In the genomic region with DNA sequence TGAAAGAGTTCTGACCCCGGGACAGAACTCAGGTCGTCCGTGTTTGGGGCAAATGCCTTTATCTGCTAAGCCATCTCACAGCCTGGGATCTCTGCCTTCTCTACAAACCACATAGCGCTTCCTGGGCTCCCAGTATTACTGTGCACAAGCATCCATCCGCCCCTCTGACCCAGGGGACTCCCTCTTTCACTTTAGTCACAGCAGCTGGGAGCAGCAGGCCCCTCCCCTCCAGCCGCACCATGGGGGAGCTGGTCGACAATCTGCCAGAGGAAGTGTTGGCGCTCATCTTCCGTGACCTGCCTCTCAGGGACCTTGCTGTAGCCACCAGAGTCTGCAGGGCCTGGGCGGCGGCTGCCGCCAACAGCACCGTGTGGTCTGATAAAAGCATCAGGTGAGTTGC, we compare ENCODE assay signal across 16 mouse cellular contexts. TPM values are rescaled to one million over a fixed set of nuclear protein-coding genes. Genes with fewer than 3 reads are reported as not detected.
DNase-seq lines count a peak whose midpoint lies in the region; ATAC-seq and TF ChIP-seq lines count a peak whose summit lies in the region.
"Had no signal": no experiment of that assay in that cellular context is flagged by ENCODE, and none has a peak within 500 bp of the region (broad histone marks: within the 10 kb centered on the region; RNA-seq: fewer than 3 reads in every experiment).

No protein-coding gene starts in this region.

- H3K9ac ChIP-seq in midbrain, embryonic 14.5 days (replicated peaks; ENCODE audit: low read length): no peak overlapping the region
- H3K9ac ChIP-seq in limb, embryonic 11.5 days (ENCODE audit: low read length): no peak overlapping the region
- H3K9ac ChIP-seq: hindbrain, embryonic 13.5 days had no signal

- peaks cover 100% of the 10 kb centered on the region for H3K27me3 ChIP-seq in midbrain, embryonic 10.5 days (ENCODE audit: low read depth, poor library complexity, severe bottlenecking)
- peaks cover 97% of the 10 kb centered on the region for H3K27me3 ChIP-seq in midbrain, embryonic 14.5 days (ENCODE audit: control insufficient read depth, insufficient read depth, low read length)
- peaks cover 94% of the 10 kb centered on the region for H3K27me3 ChIP-seq in E14TG2a.4 (ENCODE audit: insufficient read depth, low read length)
- H3K27me3 ChIP-seq in limb, embryonic 11.5 days (ENCODE audit: control insufficient read depth, insufficient read depth, low read length): peaks cover 71% of the 10 kb centered on the region

- no peak for DNase-seq in midbrain, embryonic 10.5 days (ENCODE audit: low spot score)
- DNase-seq in midbrain, embryonic 14.5 days: no peak
- no peak for DNase-seq in limb, embryonic 11.5 days (ENCODE audit: low spot score)
- peak; percentile 32 to 56 for DNase-seq in thymus, postnatal 36 days
- no peak for DNase-seq in kidney, adult 18-20 months
- DNase-seq in gastrocnemius, adult 18-20 months (ENCODE audit: low spot score): no peak
- DNase-seq: adrenal gland, adult 8-10 months; gastrocnemius, postnatal 10 days; lung, postnatal 14 days; right cerebral cortex, postnatal 14 days had no signal

- TF ChIP-seq CTCF in E14TG2a.4 (conservative IDR thresholded peaks at IDR 0.05; ENCODE audit: low read length): no peak

- peaks cover 7% of the 10 kb centered on the region for H3K9me3 ChIP-seq in midbrain, embryonic 10.5 days (replicated peaks)
- H3K9me3 ChIP-seq in midbrain, embryonic 14.5 days (ENCODE audit: control insufficient read depth, low read length): no peaks in the 10 kb centered on the region
- H3K9me3 ChIP-seq in E14TG2a.4 (ENCODE audit: low read length): no peaks in the 10 kb centered on the region
- peaks cover 3% of the 10 kb centered on the region; the same call in 1 of the 2 replicates for H3K9me3 ChIP-seq in limb, embryonic 11.5 days (ENCODE audit: control insufficient read depth, low read length)

- peaks cover 48% of the 10 kb centered on the region for H3K4me1 ChIP-seq in midbrain, embryonic 10.5 days
- H3K4me1 ChIP-seq in midbrain, embryonic 14.5 days (ENCODE audit: control insufficient read depth, insufficient read depth, low read length): peaks cover 14% of the 10 kb centered on the region
- H3K4me1 ChIP-seq in E14TG2a.4 (replicated peaks; ENCODE audit: low read depth, low read length): peaks cover 80% of the 10 kb centered on the region
- H3K4me1 ChIP-seq in limb, embryonic 11.5 days (ENCODE audit: control insufficient read depth, insufficient read depth, low read length): peaks cover 24% of the 10 kb centered on the region

- ATAC-seq in midbrain, embryonic 14.5 days (ENCODE audit: low FRiP score, low TSS enrichment): no peak
- ATAC-seq in limb, embryonic 11.5 days (ENCODE audit: insufficient number of reproducible peaks, low FRiP score, low TSS enrichment, low read depth): no peak
- ATAC-seq: midbrain, embryonic 16.5 days had no signal

- H3K4me2 ChIP-seq in midbrain, embryonic 14.5 days (ENCODE audit: low read length): no peak overlapping the region
- H3K4me2 ChIP-seq in limb, embryonic 11.5 days (ENCODE audit: low read depth, severe bottlenecking): peak overlapping the region; percentile 7; the same call in 1 of the 2 replicates
- H3K4me2 ChIP-seq: hindbrain, embryonic 13.5 days; liver, embryonic 11.5 days had no signal

- H3K4me3 ChIP-seq in midbrain, embryonic 10.5 days: peak overlapping the region; percentile 20; the same call in 1 of the 2 replicates
- H3K4me3 ChIP-seq in midbrain, embryonic 14.5 days (replicated peaks; ENCODE audit: low read depth, low read length): no peak overlapping the region
- 0 out of 2 replicates have a peak overlapping the region, but pooled peaks have one; percentile 10 for H3K4me3 ChIP-seq in E14TG2a.4 (replicated peaks; ENCODE audit: low read length)
- H3K4me3 ChIP-seq in limb, embryonic 11.5 days (ENCODE audit: low read depth, low read length): no peak overlapping the region
- H3K4me3 ChIP-seq: hindbrain, embryonic 13.5 days; left cerebral cortex, adult 2 months had no signal

- H3K36me3 ChIP-seq in midbrain, embryonic 10.5 days: no peaks in the 10 kb centered on the region
- H3K36me3 ChIP-seq in midbrain, embryonic 14.5 days (ENCODE audit: control insufficient read depth, insufficient read depth, low read length): no peaks in the 10 kb centered on the region
- H3K36me3 ChIP-seq in E14TG2a.4 (ENCODE audit: insufficient read depth, low read length): no peaks in the 10 kb centered on the region
- H3K36me3 ChIP-seq in limb, embryonic 11.5 days (ENCODE audit: control insufficient read depth, insufficient read depth, low read length): no peaks in the 10 kb centered on the region; the same call in 1 of the 2 replicates
- H3K36me3 ChIP-seq: hindbrain, embryonic 13.5 days had no signal

- WGBS in midbrain, embryonic 10.5 days: 9% methylated on average over 13 of the region's 13 CpGs
- WGBS in midbrain, embryonic 14.5 days: 5% methylated on average over 13 of the region's 13 CpGs
- WGBS in limb, embryonic 11.5 days: 13% methylated on average over 13 of the region's 13 CpGs

- no peak overlapping the region for H3K27ac ChIP-seq in midbrain, embryonic 10.5 days (replicated peaks)
- H3K27ac ChIP-seq in midbrain, embryonic 14.5 days (replicated peaks; ENCODE audit: low read depth, low read length): no peak overlapping the region
- H3K27ac ChIP-seq in limb, embryonic 11.5 days (replicated peaks; ENCODE audit: low read depth, low read length): no peak overlapping the region
- H3K27ac ChIP-seq: hindbrain, embryonic 13.5 days; kidney, postnatal 0 days; left cerebral cortex, adult 2 months had no signal

RNA-seq across cellular contexts. Expression of gene Fbxl8, which starts 2.3 kb away (rescaled TPM):
- 0.64 and 0.72 TPM in 2 replicates for polyA plus RNA-seq in midbrain, embryonic 10.5 days (2016; fragmentation: Nextera tagmentation; extraction: Ambion mirVana)
- polyA plus RNA-seq in midbrain, embryonic 14.5 days (2014; fragmentation: Nextera tagmentation; extraction: Ambion mirVana): 0.72 and 0.96 TPM in 2 replicates
- polyA plus RNA-seq in limb, embryonic 11.5 days (2014; fragmentation: Nextera tagmentation; extraction: Ambion mirVana): 1.2 and 1.3 TPM in 2 replicates
- total RNA-seq in gastrocnemius, adult 18-20 months (2021): under 1 TPM; 0.55 to 0.71 TPM

RNA-seq across cellular contexts. Expression of gene Tradd, which starts 2.4 kb away (rescaled TPM):
- 13.6 and 14.6 TPM in 2 replicates for polyA plus RNA-seq in midbrain, embryonic 10.5 days (2016; fragmentation: Nextera tagmentation; extraction: Ambion mirVana)
- 13.5 and 15.0 TPM in 2 replicates for polyA plus RNA-seq in midbrain, embryonic 14.5 days (2014; fragmentation: Nextera tagmentation; extraction: Ambion mirVana)
- polyA plus RNA-seq in limb, embryonic 11.5 days (2014; fragmentation: Nextera tagmentation; extraction: Ambion mirVana): 11.1 and 13.6 TPM in 2 replicates
- 1 to 10 TPM; 2.8 to 3.3 TPM for total RNA-seq in gastrocnemius, adult 18-20 months (2021)

RNA-seq across cellular contexts. Expression of gene Hsf4, which starts 2.8 kb away (rescaled TPM):
- polyA plus RNA-seq in midbrain, embryonic 10.5 days (2016; fragmentation: Nextera tagmentation; extraction: Ambion mirVana): 0.10 TPM in 1 of 2 replicates, not detected in the other
- 0.14 and 0.35 TPM in 2 replicates for polyA plus RNA-seq in midbrain, embryonic 14.5 days (2014; fragmentation: Nextera tagmentation; extraction: Ambion mirVana)
- polyA plus RNA-seq in limb, embryonic 11.5 days (2014; fragmentation: Nextera tagmentation; extraction: Ambion mirVana): not detected in 2 replicates
- total RNA-seq in gastrocnemius, adult 18-20 months (2021): 10 to 100 TPM in 1 of 2 experiments, 1 to 10 TPM in 1; 9.8 to 11.1 TPM
- polyA plus RNA-seq: liver, embryonic 11.5 days had no signal

RNA-seq across cellular contexts. Expression of gene Nol3, which starts 9.2 kb away (rescaled TPM):
- polyA plus RNA-seq in midbrain, embryonic 10.5 days (2016; fragmentation: Nextera tagmentation; extraction: Ambion mirVana): 1.4 and 2.3 TPM in 2 replicates
- polyA plus RNA-seq in midbrain, embryonic 14.5 days (2014; fragmentation: Nextera tagmentation; extraction: Ambion mirVana): 3.0 and 4.2 TPM in 2 replicates
- polyA plus RNA-seq in limb, embryonic 11.5 days (2014; fragmentation: Nextera tagmentation; extraction: Ambion mirVana): 1.0 and 1.2 TPM in 2 replicates
- 10 to 100 TPM; 32.7 to 38.9 TPM for total RNA-seq in gastrocnemius, adult 18-20 months (2021)

RNA-seq across cellular contexts. Expression of gene B3gnt9, which starts 11.8 kb away (rescaled TPM):
- polyA plus RNA-seq in midbrain, embryonic 10.5 days (2016; fragmentation: Nextera tagmentation; extraction: Ambion mirVana): 2.4 and 4.2 TPM in 2 replicates
- polyA plus RNA-seq in midbrain, embryonic 14.5 days (2014; fragmentation: Nextera tagmentation; extraction: Ambion mirVana): 3.2 and 5.6 TPM in 2 replicates
- 2.4 and 3.4 TPM in 2 replicates for polyA plus RNA-seq in limb, embryonic 11.5 days (2014; fragmentation: Nextera tagmentation; extraction: Ambion mirVana)
- 1 to 10 TPM; 1.3 to 1.9 TPM for total RNA-seq in gastrocnemius, adult 18-20 months (2021)

Comparison
In these comparisons a context has a peak if more than half of its experiments do, and no peak if none do; other contexts are left out.
1. H3K4me3 ChIP-seq: peak in midbrain, embryonic 10.5 days (single experiment) and E14TG2a.4 (single experiment); none in midbrain, embryonic 14.5 days (single experiment) and limb, embryonic 11.5 days (single experiment).
2. DNase-seq: peak in thymus, postnatal 36 days (2 of 2); none in midbrain, embryonic 10.5 days (single experiment), midbrain, embryonic 14.5 days (single experiment), limb, embryonic 11.5 days (single experiment), kidney, adult 18-20 months (single experiment) and gastrocnemius, adult 18-20 months (single experiment).